Comparison of ENCODE assay signal across 10 mouse cellular contexts in genomic region chr2:65237116-65237515, GRCm38 (mm10). TPM values are rescaled to one million over a fixed set of nuclear protein-coding genes. Genes with fewer than 3 reads are reported as not detected.
DNase-seq lines count a peak whose midpoint lies in the region; ATAC-seq lines count a peak whose summit lies in the region.
"Had no signal": no experiment of that assay in that cellular context is flagged by ENCODE, and none has a peak within 500 bp of the region (broad histone marks: within the 10 kb centered on the region; RNA-seq: fewer than 3 reads in every experiment).

No protein-coding gene starts in this region.

- H3K27me3 ChIP-seq in hindbrain, embryonic 14.5 days (ENCODE audit: control insufficient read depth, insufficient read depth, low read length) = peaks cover 27% of the 10 kb centered on the region
- peaks cover 4% of the 10 kb centered on the region for H3K27me3 ChIP-seq in hindbrain, embryonic 11.5 days (ENCODE audit: control insufficient read depth, insufficient read depth, low read length)

- peak overlapping the region; percentile 80 for H3K4me2 ChIP-seq in hindbrain, embryonic 14.5 days (replicated peaks)
- H3K4me2 ChIP-seq in hindbrain, embryonic 11.5 days (replicated peaks; ENCODE audit: low read depth, low read length) = no peak overlapping the region

- no peaks in the 10 kb centered on the region for H3K36me3 ChIP-seq in hindbrain, embryonic 14.5 days (replicated peaks; ENCODE audit: control insufficient read depth, insufficient read depth)
- no peaks in the 10 kb centered on the region for H3K36me3 ChIP-seq in hindbrain, embryonic 11.5 days (ENCODE audit: control insufficient read depth, insufficient read depth, low read length)
- H3K36me3 ChIP-seq: G1E; midbrain, embryonic 12.5 days had no signal

- no peak overlapping the region for H3K27ac ChIP-seq in hindbrain, embryonic 14.5 days
- H3K27ac ChIP-seq in hindbrain, embryonic 11.5 days (ENCODE audit: low read depth, low read length) = no peak overlapping the region
- H3K27ac ChIP-seq: midbrain, embryonic 12.5 days had no signal

- DNase-seq in hindbrain, embryonic 14.5 days (ENCODE audit: low spot score) = no peak
- DNase-seq in hindbrain, embryonic 11.5 days (ENCODE audit: low spot score) = no peak
- DNase-seq in NIH3T3 (ENCODE audit: low read depth) = peak; percentile 73
- DNase-seq in gonadal fat pad, adult 2 months (ENCODE audit: low read depth) = peak; percentile 55
- DNase-seq in lung, postnatal 36 days = peak; percentile 24
- no peak for DNase-seq in right cerebral cortex, postnatal 25 days
- DNase-seq in layer of hippocampus, adult 18-20 months (ENCODE audit: low spot score in 2 of 2) = no peak

- no peak overlapping the region for H3K9ac ChIP-seq in hindbrain, embryonic 14.5 days
- no peak overlapping the region for H3K9ac ChIP-seq in hindbrain, embryonic 11.5 days (ENCODE audit: low read depth, low read length)

- H3K4me3 ChIP-seq in hindbrain, embryonic 14.5 days (replicated peaks; ENCODE audit: low read length) = peak overlapping the region; percentile 71; the same call in 1 of the 2 replicates
- H3K4me3 ChIP-seq in hindbrain, embryonic 11.5 days (ENCODE audit: low read depth, low read length) = no peak overlapping the region

- ATAC-seq in hindbrain, embryonic 14.5 days (ENCODE audit: low FRiP score) = no peak
- ATAC-seq in hindbrain, embryonic 11.5 days (ENCODE audit: low FRiP score) = no peak
- ATAC-seq in monocyte, adult 5-6 weeks (replicated peaks; ENCODE audit: insufficient number of reproducible peaks, low FRiP score, low TSS enrichment, poor library complexity, severe bottlenecking) = no peak

- 0 out of 2 replicates have a peak, but pooled peaks cover 7% of the 10 kb centered on the region for H3K4me1 ChIP-seq in hindbrain, embryonic 14.5 days (replicated peaks; ENCODE audit: control insufficient read depth, insufficient read depth, low read length)
- peaks cover 2% of the 10 kb centered on the region; the same call in 1 of the 2 replicates for H3K4me1 ChIP-seq in hindbrain, embryonic 11.5 days (replicated peaks; ENCODE audit: control insufficient read depth, insufficient read depth, low read length)

- 53% methylated on average over 8 of the region's 8 CpGs for WGBS in hindbrain, embryonic 14.5 days
- 65% methylated on average over 8 of the region's 8 CpGs for WGBS in hindbrain, embryonic 11.5 days

- no peaks in the 10 kb centered on the region for H3K9me3 ChIP-seq in hindbrain, embryonic 14.5 days (ENCODE audit: control insufficient read depth, low read length)
- no peaks in the 10 kb centered on the region for H3K9me3 ChIP-seq in hindbrain, embryonic 11.5 days (ENCODE audit: control insufficient read depth, low read length)
- H3K9me3 ChIP-seq: midbrain, embryonic 12.5 days had no signal

RNA-seq across cellular contexts. Expression of gene Cobll1, which starts 2.1 kb away (rescaled TPM):
- 4.3 and 4.5 TPM in 2 replicates for polyA plus RNA-seq in hindbrain, embryonic 14.5 days (2014; fragmentation: Nextera tagmentation; extraction: Ambion mirVana)
- polyA plus RNA-seq in hindbrain, embryonic 11.5 days (2014; fragmentation: Nextera tagmentation; extraction: Ambion mirVana) = 2.2 and 3.3 TPM in 2 replicates
- polyA plus RNA-seq in gonadal fat pad, adult 2 months (2012; rRNA removed) = 18.4 and 27.3 TPM in 2 replicates
- total RNA-seq in monocyte, adult 5-6 weeks (2017) = 3.8 to 17.0 TPM (median 4.2 TPM) in 3 replicates
- total RNA-seq in layer of hippocampus, adult 18-20 months (2021) = 1 to 10 TPM; 7.3 to 7.5 TPM
- polyA plus RNA-seq: G1E had no signal

Comparison
In these comparisons a context has a peak if more than half of its experiments do, and no peak if none do; other contexts are left out.
1. DNase-seq: peak in NIH3T3 (single experiment), gonadal fat pad, adult 2 months (single experiment) and lung, postnatal 36 days (single experiment); none in hindbrain, embryonic 14.5 days (single experiment), hindbrain, embryonic 11.5 days (single experiment), right cerebral cortex, postnatal 25 days (single experiment) and layer of hippocampus, adult 18-20 months (0 of 2).